Mouse (Mus musculus): ENCODE measurements around the gene Haus4.

Gene Haus4

GRCm38 (mm10) chr14:54553975-54554769, at the start of gene Haus4:
Haus4 (minus strand) TSS chr14:54554616.
- peak; percentile 91 for DNase-seq (ENCODE audit: low spot score)

GRCm38 (mm10) chr14:54603686-54604085, 49.3 kb upstream of the Haus4 start:
- DNase-seq (ENCODE audit: low spot score), result no peak

GRCm38 (mm10) chr14:54603038-54603654, 48.7 kb upstream of the Haus4 start:
- peak; percentile 99 for DNase-seq (ENCODE audit: low spot score)

GRCm38 (mm10) chr14:54602613-54603012, 48.2 kb upstream of the Haus4 start:
- peak; percentile 47 for DNase-seq (ENCODE audit: low spot score)

- no peak for DNase-seq (ENCODE audit: low spot score)
Observed at GRCm38 (mm10) chr14:54601601-54602000, 47.2 kb upstream of the Haus4 start.

GRCm38 (mm10) chr14:54597084-54597483, 42.7 kb upstream of the Haus4 start:
- DNase-seq (ENCODE audit: low spot score), result no peak

GRCm38 (mm10) chr14:54594631-54595414, 40.4 kb upstream of the Haus4 start:
- DNase-seq (ENCODE audit: low spot score), result no peak

- DNase-seq (ENCODE audit: low spot score), result no peak
Observed at GRCm38 (mm10) chr14:54594055-54594454, 39.6 kb upstream of the Haus4 start.

- DNase-seq (ENCODE audit: low spot score), result no peak
Observed at GRCm38 (mm10) chr14:54592319-54592934, 38.0 kb upstream of the Haus4 start.

GRCm38 (mm10) chr14:54591056-54591455, 36.6 kb upstream of the Haus4 start:
- no peak for DNase-seq (ENCODE audit: low spot score)

GRCm38 (mm10) chr14:54583681-54584338, 29.4 kb upstream of the Haus4 start:
- peak; percentile 67 for DNase-seq (ENCODE audit: low spot score)

GRCm38 (mm10) chr14:54582536-54582935, 28.1 kb upstream of the Haus4 start:
- DNase-seq (ENCODE audit: low spot score), result no peak

- DNase-seq (ENCODE audit: low spot score), result no peak
Observed at GRCm38 (mm10) chr14:54579638-54580037, 25.2 kb upstream of the Haus4 start.

GRCm38 (mm10) chr14:54578063-54578462, 23.6 kb upstream of the Haus4 start:
- DNase-seq (ENCODE audit: low spot score), result peak; percentile 80

GRCm38 (mm10) chr14:54577089-54577982, 22.9 kb upstream of the Haus4 start, which contains the start of gene Ajuba:
Ajuba (minus strand) TSS chr14:54577558.
- DNase-seq (ENCODE audit: low spot score), result peak; percentile 96

GRCm38 (mm10) chr14:54576241-54577088, 22.0 kb upstream of the Haus4 start:
- DNase-seq (ENCODE audit: low spot score), result peak; percentile 51

- peak; percentile 86 for DNase-seq (ENCODE audit: low spot score)
Observed at GRCm38 (mm10) chr14:54575631-54576030, 21.2 kb upstream of the Haus4 start.

- DNase-seq (ENCODE audit: low spot score), result no peak
Observed at GRCm38 (mm10) chr14:54575031-54575430, 20.6 kb upstream of the Haus4 start.

GRCm38 (mm10) chr14:54574253-54574652, 19.8 kb upstream of the Haus4 start:
- DNase-seq (ENCODE audit: low spot score), result no peak
